Mouse (Mus musculus) forebrain, embryonic 16.5 days (tissue): ENCODE data around the gene Trim31. TPM values are rescaled to one million over a fixed set of nuclear protein-coding genes. Genes with fewer than 3 reads are reported as not detected.
A peak's percentile ranks its signal among the peaks of the same experiment; 100 is the strongest.

Experiments used
- ATAC-seq: fragments of 200-750 bp; cut with Nextera tagmentation; 2 replicates; pipeline ENCODE4 v1.8.0; 2017; ENCODE audit warnings: mild to moderate bottlenecking, moderate library complexity
- H3K27ac ChIP-seq: fragments of 300-500 bp; sonication (generic); 2 replicates; pipeline ENCODE4 v1.5.1; 2014; ENCODE audit warnings: low read length, control low read depth
- H3K27me3 ChIP-seq: fragments of 300-500 bp; sonication (generic); replicated peaks from 2 replicates; pipeline ENCODE4 v1.6.1; 2014; ENCODE audit warnings: low read length; ENCODE audit not compliant: control insufficient read depth, insufficient read depth
- H3K36me3 ChIP-seq: fragments of 300-500 bp; sonication (generic); 2 replicates; pipeline ENCODE4 v1.6.1; 2014; ENCODE audit not compliant: control insufficient read depth, insufficient read depth
- H3K4me1 ChIP-seq: fragments of 300-500 bp; sonication (generic); replicated peaks from 2 replicates; pipeline ENCODE4 v1.6.1; 2014; ENCODE audit warnings: low read length; ENCODE audit not compliant: control insufficient read depth, insufficient read depth
- H3K4me2 ChIP-seq: fragments of 300-500 bp; sonication (generic); 2 replicates; pipeline ENCODE4 v1.6.1; 2014; ENCODE audit warnings: mild to moderate bottlenecking, low read length, control low read depth
- H3K4me3 ChIP-seq: fragments of 300-500 bp; sonication (generic); replicated peaks from 2 replicates; pipeline ENCODE4 v1.5.1; 2014; ENCODE audit warnings: mild to moderate bottlenecking, low read length, control low read depth
- H3K9ac ChIP-seq: fragments of 300-500 bp; sonication (generic); replicated peaks from 2 replicates; pipeline ENCODE4 v1.6.1; 2014; ENCODE audit warnings: low read depth, low read length, control low read depth
- H3K9me3 ChIP-seq: fragments of 300-500 bp; sonication (generic); 2 replicates; pipeline ENCODE4 v1.6.1; 2016; ENCODE audit warnings: low read length; ENCODE audit not compliant: control insufficient read depth
- WGBS: fragments of 180-500 bp; shearing (Covaris S2); extraction: QIAGEN DNeasy Blood & Tissue Kit; methylation state at CpG from one replicate; pipeline ENCODE4 v1.1.7; 2014; 5-methylcytosine and 5-hydroxymethylcytosine counted together
- polyA plus RNA-seq: library from polyadenylated mRNA; unstranded; fragments of >200 nt; fragmentation: Nextera tagmentation; extraction: Ambion mirVana; gene quantifications from 2 replicates; pipeline ENCODE4 v1.2.1, GENCODE M21; 2015

The Trim31 gene
- polyA plus RNA-seq, 1 experiment from 2014 or later: not detected

GRCm38 (mm10) chr17:36866719-36867527 lies 31.0 kb upstream of the Trim31 start, which contains the start of gene Trim15:
Gene Trim15, minus strand, starts transcription at chr17:36867210.
- Histone ChIP-seq H3K4me2 (peak within 1 kb of the TSS; percentile 43), H3K36me3 (no peaks in the 10 kb centered on the region), H3K4me3 (peak within 1 kb of the TSS; percentile 23), H3K9me3 (no peaks in the 10 kb centered on the region), H3K27me3 (0 out of 2 replicates have a peak, but pooled peaks cover 5% of the 10 kb centered on the region), H3K27ac (no peak within 1 kb of the TSS), H3K9ac (peak within 1 kb of the TSS; percentile 15), H3K4me1 (peaks cover 6% of the 10 kb centered on the region)
- ATAC-seq: 0 out of 2 replicates have a peak, but pooled peaks have one; percentile 33
- WGBS: 16% methylated on average over 29 of the region's 29 CpGs

- Histone ChIP-seq H3K4me1 (peaks cover 6% of the 10 kb centered on the region), H3K27ac (no peak overlapping the region), H3K36me3 (no peaks in the 10 kb centered on the region), H3K9me3 (no peaks in the 10 kb centered on the region), H3K27me3 (0 out of 2 replicates have a peak, but pooled peaks cover 5% of the 10 kb centered on the region), H3K9ac (no peak overlapping the region), H3K4me3 (no peak overlapping the region), H3K4me2 (no peak overlapping the region)
- WGBS: 83% methylated on average over 2 of the region's 2 CpGs
- no peak for ATAC-seq
These were observed 29.1 kb upstream of the Trim31 start for GRCm38 (mm10) chr17:36868836-36869235.

GRCm38 (mm10) chr17:36869284-36869954 lies 28.5 kb upstream of the Trim31 start, which contains the start of gene Trim10:
Gene Trim10, plus strand, starts transcription at chr17:36869574.
- peaks cover 6% of the 10 kb centered on the region for H3K4me1 ChIP-seq
- WGBS: 80% methylated on average over 4 of the region's 4 CpGs
- no peak within 1 kb of the TSS for H3K9ac ChIP-seq
- no peaks in the 10 kb centered on the region for H3K9me3 ChIP-seq
- H3K27me3 ChIP-seq: 0 out of 2 replicates have a peak, but pooled peaks cover 5% of the 10 kb centered on the region
- no peak within 1 kb of the TSS for H3K4me3 ChIP-seq
- H3K36me3 ChIP-seq: no peaks in the 10 kb centered on the region
- no peak for ATAC-seq
- H3K27ac ChIP-seq: no peak within 1 kb of the TSS
- H3K4me2 ChIP-seq: no peak within 1 kb of the TSS

- Histone ChIP-seq H3K9me3 (no peaks in the 10 kb centered on the region), H3K9ac (no peak overlapping the region), H3K27me3 (0 out of 2 replicates have a peak, but pooled peaks cover 5% of the 10 kb centered on the region), H3K4me2 (no peak overlapping the region), H3K36me3 (no peaks in the 10 kb centered on the region), H3K27ac (no peak overlapping the region), H3K4me3 (no peak overlapping the region), H3K4me1 (peaks cover 6% of the 10 kb centered on the region)
- no peak for ATAC-seq
- whole genome bisulfite sequencing: 77% methylated on average over 25 of the region's 25 CpGs
These were observed 27.7 kb upstream of the Trim31 start for GRCm38 (mm10) chr17:36869955-36870810.

- Histone ChIP-seq H3K4me2 (no peak overlapping the region), H3K36me3 (no peaks in the 10 kb centered on the region), H3K9ac (no peak overlapping the region), H3K9me3 (no peaks in the 10 kb centered on the region), H3K27me3 (no peaks in the 10 kb centered on the region), H3K4me1 (no peaks in the 10 kb centered on the region), H3K4me3 (no peak overlapping the region), H3K27ac (no peak overlapping the region)
- 75% methylated on average over 4 of the region's 4 CpGs for WGBS
- ATAC-seq: no peak
These were observed 23.3 kb upstream of the Trim31 start for GRCm38 (mm10) chr17:36874636-36875035.

- Histone ChIP-seq H3K9ac (no peak overlapping the region), H3K4me1 (no peaks in the 10 kb centered on the region), H3K4me2 (no peak overlapping the region), H3K27me3 (no peaks in the 10 kb centered on the region), H3K9me3 (no peaks in the 10 kb centered on the region), H3K27ac (no peak overlapping the region), H3K4me3 (no peak overlapping the region), H3K36me3 (no peaks in the 10 kb centered on the region)
- 77% methylated on average over 2 of the region's 2 CpGs for WGBS
- ATAC-seq: no peak
These were observed 14.6 kb upstream of the Trim31 start for GRCm38 (mm10) chr17:36883350-36883749.

- ATAC-seq: no peak
- no peak overlapping the region for H3K27ac ChIP-seq
- no peaks in the 10 kb centered on the region for H3K9me3 ChIP-seq
- no peaks in the 10 kb centered on the region; the same call in 1 of the 2 replicates for H3K27me3 ChIP-seq
- H3K4me3 ChIP-seq: no peak overlapping the region
- H3K9ac ChIP-seq: no peak overlapping the region
- H3K4me1 ChIP-seq: no peaks in the 10 kb centered on the region
- WGBS: 95% methylated on average over 12 of the region's 12 CpGs
- no peaks in the 10 kb centered on the region for H3K36me3 ChIP-seq
- no peak overlapping the region for H3K4me2 ChIP-seq
These were observed 12.7 kb upstream of the Trim31 start for GRCm38 (mm10) chr17:36885132-36885790.

- H3K4me2 ChIP-seq: no peak within 1 kb of the TSS
- no peaks in the 10 kb centered on the region for H3K9me3 ChIP-seq
- H3K27me3 ChIP-seq: no peaks in the 10 kb centered on the region; the same call in 1 of the 2 replicates
- H3K4me3 ChIP-seq: no peak within 1 kb of the TSS
- H3K9ac ChIP-seq: no peak within 1 kb of the TSS
- H3K36me3 ChIP-seq: no peaks in the 10 kb centered on the region
- H3K27ac ChIP-seq: no peak within 1 kb of the TSS
- no peaks in the 10 kb centered on the region for H3K4me1 ChIP-seq
- no peak for ATAC-seq
- 91% methylated on average over 5 of the region's 5 CpGs for WGBS
These were observed 7.6 kb upstream of the Trim31 start, which contains the start of gene Trim40 for GRCm38 (mm10) chr17:36890073-36890903. Gene Trim40, minus strand, starts transcription at chr17:36890123.
